Mouse (Mus musculus): ENCODE results near the gene Ceacam19. TPM values are rescaled to one million over a fixed set of nuclear protein-coding genes. Genes with fewer than 3 reads are reported as not detected.
"Not testable (repeated sequence)": the region's sequence is repeated elsewhere in the genome, so short reads cannot be mapped to it uniquely, and the experiment has no call there.

Ceacam19 gene
- total RNA-seq (2021): not detected

DNA sequence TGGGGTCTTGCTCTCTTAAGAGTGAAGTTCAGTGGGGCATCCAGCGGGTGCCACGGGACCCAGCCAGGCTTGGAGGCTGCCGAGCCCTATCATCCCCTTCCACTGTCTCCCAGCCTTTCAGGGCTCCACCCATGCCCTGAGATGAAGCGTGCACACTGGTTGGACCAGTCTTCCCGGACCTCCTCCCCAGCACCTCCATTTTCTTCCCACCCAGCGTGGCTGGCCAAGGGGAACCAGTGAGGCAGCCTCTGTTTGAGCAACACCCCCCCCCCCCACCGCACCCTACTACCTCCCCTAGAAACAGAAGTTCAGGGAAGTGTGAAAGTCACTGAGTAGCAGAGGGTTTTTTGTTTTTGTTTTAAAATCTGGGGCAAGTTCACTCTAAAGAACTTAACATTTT is at the start of gene Ceacam19:
TSS of gene Ceacam19 (minus strand) at position 117 of the 400 bp plus-strand sequence.
- intact Hi-C loops (cut with DNase I): no loop called here
- DNase-seq (ENCODE audit: low spot score): no peak

DNA sequence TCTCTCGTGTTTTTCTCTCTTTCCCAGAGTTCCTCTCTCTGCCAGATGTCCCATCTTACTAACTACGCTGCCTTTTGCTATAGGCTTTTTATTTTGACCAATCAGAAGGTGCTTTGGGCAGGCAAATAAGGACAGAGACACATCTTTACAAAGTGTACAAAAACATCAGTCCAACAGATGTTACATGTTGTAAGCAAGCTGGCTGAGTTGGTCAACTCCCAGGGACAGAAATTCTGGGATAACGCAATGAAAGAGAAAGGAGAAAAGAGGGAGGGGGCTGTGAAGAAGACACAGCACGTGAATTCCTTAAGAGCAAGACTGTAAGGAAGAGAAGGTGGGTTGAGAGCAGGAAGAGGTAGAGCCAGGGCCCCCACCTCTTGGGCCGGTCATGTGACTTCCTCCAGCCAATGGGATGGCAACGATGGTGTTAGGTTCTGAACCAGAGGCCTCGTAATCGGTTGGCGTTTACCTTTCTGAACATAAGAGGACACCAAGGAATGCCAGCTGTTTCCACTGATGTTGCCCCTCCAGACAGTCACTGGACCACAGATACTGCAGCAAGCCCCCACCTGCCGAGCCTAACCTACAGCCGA is 49.6 kb upstream of the Ceacam19 start:
- intact Hi-C loops (cut with DNase I): no loop called here
- DNase-seq (ENCODE audit: low spot score): no peak

DNA sequence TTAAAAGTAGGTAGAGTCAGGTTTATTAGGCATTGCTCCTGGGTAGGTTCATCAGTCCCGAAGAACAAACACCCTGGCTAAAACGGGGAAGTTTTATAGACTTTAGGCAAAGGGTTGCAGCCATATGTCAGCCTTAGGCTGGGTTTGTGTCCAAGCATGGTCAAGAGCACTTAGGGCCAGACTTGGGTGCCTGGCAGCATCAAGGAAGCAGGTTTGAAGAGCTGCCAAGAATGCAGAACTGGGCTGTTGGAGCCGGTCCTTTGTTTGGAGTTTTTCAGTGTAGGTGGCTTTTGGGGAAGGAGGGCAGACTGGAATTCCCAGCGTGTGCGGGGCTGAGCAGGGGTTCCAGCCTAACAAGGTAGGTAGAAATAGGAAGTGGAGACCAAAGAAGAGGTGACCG is 48.2 kb upstream of the Ceacam19 start:
- intact Hi-C loops (cut with DNase I): no loop called here
- no peak for DNase-seq (ENCODE audit: low spot score)

DNA sequence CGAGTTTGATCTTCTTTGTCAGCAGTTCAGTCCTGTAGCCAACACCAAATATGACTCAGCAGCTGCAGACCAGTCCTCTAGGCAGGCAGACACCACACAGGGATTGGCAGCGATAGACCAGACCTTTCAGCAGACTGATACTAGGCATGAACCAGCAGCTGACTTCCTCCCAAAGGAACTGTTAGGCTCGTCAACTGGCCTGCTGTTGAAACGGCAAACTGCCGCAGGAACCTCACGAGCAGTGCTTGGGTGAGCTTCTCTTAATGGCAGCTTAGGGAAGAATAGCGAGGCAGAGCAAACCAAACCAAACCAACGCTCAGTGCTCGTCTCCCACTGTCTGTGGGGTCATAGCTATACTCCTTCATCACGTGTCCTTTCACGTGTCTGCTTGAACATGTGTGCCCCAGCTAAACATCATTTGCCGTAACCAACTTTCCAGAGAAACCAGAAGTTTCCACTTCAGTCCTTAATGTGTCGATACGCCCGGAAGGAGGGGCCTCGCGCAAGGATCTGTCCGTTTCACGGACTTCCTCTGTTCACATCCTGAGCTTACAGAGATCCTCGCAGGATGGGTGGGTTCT is 47.5 kb upstream of the Ceacam19 start:
- peak; percentile 51 for DNase-seq (ENCODE audit: low spot score)
- intact Hi-C loops (cut with DNase I): no loop called here

DNA sequence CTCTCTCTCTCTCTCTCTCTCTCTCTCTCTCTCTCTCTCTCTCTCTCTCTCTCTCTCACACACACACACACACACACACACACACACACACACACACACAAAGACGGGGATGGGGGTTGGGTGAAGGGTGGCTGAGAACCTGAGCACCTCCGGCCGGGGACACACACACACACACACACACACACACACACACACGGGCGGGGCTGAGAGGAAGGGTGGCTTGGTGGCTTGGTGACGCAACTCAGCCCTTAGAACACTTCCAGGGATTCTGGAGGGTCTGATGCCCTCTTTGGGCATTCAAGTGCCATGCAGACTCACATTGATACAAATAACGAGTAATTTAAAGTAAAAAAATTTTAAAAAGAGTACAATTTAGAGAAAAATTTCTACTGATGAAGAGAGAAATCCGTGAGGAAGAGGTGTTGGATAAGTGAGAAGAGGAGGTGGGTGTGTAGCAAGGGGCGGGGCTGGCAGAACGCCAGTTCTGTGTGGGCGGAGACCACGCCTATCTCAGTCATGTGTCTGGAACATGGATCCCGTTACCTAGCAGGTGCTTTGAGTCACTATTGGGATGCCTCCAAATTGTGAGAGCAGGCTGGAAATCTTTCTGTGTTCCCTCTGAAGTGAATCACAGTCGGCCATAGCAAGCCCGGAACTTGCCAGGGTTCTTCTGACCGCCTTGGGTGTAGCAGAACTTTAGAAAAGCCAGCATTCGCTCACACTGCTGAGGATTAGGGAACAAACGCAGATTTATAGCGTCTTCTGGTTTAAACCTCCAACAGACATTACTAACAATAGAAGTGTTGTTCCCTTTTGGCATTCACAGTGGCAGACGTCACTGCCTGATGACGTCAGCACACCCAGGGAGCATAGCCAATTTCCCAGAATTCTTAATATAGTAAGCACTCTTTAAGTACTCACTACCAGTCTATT is 45.4 kb upstream of the Ceacam19 start:
- intact Hi-C loops (cut with DNase I): no loop called here
- peak; percentile 72 for DNase-seq (ENCODE audit: low spot score)

DNA sequence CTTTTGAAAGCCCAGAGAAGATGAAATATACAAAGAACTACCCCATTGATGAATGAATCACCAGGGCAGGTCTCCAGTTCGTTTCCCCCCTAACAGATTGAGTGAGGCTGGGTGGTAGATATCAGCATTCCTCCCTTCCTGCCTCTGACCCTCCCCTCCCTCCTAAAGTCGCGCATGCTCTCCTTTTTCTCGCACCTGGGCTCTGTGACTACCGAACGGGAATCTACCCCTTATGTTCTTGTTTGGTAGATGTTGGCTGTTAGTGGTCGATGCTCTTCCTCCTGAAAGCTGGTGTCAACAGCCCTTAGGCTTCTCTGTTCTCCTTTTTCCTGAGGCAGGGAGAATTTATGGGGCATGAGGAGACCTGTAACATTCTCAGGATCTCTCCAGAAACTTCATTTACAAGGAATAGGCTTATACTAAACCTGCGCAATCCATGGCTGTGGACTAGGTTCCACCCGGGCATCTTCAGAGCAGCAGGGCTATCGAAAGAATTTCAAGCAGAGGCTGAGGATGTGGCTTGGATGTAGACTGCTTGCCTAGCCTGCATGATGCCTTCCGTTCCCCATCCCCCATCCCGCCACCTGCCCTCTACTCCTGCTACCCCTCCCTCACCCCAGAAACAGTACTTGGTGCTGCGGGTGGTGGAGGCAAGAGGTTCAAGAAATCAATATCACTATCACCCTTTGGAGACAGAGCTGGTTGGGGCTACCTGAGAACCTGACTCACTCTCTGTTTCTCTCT is 44.5 kb upstream of the Ceacam19 start:
- no peak for DNase-seq (ENCODE audit: low spot score)
- intact Hi-C loops (cut with DNase I): no loop called here

DNA sequence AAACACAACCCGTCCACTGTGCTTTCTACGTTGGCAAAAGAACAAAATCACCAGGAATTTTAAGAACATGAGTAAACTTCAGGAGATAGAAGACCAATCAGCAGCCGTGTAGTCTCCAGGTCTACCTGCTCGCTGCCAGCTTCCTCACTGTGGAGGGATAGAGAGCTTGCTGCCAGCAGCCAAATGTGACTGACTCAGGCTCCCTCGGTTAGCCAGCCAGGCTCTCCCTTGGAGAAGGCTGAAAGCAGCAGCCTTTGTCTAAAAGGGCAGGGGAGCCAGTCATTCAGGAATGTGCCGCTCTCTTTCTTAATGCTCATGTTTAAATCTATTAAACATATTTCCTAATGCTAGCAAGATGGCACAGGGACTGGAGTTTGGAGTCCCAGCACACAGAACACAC is 42.7 kb upstream of the Ceacam19 start:
- DNase-seq (ENCODE audit: low spot score); intact Hi-C loops (cut with DNase I): not testable (repeated sequence)

DNA sequence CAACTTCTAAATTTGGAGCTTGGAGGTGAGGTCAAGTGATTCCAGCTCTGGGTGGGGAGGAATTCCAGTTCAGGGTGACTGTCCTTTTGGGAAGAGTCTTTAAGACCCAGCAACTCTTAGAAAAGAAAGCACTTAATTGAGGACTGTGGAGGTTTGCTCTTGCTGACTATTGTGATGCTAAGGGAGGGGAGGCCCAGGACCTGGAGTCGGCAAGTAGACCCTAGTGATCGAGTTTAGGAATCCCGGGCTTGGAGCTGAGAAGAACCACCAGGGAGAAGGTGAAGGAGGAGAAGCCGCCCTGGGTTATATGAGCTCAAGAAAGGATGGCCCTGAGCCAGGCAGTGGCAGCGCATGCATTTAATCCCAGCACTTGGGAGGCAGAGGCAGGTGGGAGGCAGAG is 40.7 kb upstream of the Ceacam19 start:
- DNase-seq (ENCODE audit: low spot score): no peak
- intact Hi-C loops (cut with DNase I): no loop called here

DNA sequence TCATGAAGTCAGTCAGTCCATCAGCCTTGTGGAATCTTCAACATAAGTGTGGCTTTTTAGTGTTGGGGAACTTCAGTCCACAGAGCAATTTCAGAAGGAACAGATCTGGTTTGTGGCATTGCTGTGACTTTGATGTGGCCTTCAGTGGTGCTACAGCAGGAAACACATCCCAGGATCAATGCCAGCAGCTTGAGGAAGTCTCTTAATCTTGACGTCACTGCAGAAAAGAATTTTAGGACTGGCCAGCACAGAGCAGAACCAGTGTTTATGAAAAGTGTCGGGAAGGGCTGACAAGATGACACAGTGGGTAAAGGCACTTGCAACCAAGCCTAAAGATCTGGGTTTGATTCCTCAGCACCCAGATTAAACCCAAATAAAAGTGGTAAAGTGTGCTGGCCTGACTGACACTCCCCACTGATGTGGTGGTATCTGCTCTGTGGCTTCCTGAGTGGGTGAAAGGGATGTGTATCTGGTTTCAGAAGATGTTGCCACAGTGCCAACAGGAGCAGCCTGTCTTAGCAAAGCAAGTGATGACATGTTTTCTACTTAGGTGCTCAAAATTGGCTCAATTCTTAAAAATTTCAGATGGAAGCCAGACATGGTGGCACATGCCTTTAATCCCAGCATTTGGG is 39.2 kb upstream of the Ceacam19 start:
- intact Hi-C loops (cut with DNase I): no loop called here
- DNase-seq (ENCODE audit: low spot score): no peak

DNA sequence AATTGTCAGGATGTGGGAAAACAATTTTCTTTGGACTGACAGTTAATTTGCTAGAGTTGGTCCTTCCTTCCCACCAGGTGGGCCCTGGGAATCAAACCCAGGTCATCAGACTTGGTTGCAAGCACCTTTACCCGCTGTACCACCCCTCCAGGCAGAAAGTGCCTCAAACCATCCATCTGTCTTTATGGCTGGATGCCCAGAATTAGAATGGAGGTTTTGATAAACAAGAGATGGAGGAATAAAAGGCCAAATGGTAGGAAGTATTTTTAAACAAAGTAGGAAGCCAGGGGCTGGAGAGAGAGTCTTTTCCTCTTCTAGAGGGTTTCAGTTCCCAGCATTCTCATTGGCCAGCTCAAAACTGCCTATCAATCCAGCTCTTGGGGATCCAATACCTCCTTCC is 37.6 kb upstream of the Ceacam19 start:
- intact Hi-C loops (cut with DNase I): no loop called here
- DNase-seq (ENCODE audit: low spot score): no peak

DNA sequence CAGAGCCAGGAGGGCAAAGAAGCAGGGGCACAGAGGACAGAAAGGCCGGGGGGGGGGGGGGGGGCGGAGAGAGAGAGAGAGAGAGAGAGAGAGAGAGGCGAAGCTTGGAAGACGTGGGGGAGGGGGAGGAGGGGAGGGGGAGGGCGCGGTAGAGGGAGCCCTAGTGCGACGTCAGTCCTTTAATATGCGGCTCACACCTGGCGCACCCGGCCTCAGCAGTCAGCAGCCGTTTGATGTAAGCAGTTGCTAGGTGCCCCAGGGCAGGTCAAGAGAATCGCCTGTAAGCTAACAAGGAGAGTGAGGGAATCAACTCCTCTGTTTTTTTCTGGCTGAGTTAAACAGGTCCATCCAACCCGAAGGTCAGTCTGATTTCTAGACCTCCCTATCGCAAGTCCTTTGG is 36.0 kb upstream of the Ceacam19 start:
- DNase-seq (ENCODE audit: low spot score): no peak

DNA sequence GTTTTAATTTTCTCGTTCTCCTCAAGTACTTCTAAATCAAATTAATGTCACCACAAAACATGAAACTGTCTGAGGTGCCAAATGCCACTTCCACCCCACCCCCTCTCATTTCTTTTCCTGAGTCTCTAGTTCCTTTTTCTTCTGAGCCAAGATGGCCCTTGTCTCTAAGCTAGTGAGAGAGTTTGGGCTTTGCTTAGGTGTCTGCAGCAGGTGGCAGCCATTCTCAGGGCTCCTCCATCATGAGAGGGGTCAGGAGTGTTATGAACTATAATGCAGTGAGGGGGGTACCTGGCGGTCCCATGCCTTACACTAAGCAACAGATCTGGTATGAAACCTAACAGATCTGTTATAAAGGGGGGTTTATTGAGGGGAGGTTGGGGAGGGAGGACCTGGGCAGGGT is 35.6 kb upstream of the Ceacam19 start:
- DNase-seq (ENCODE audit: low spot score): no peak
- intact Hi-C loops (cut with DNase I): no loop called here

More for the DNA sequence above, 36.0 kb upstream of the Ceacam19 start:
- intact Hi-C loops (cut with DNase I): no loop called here

DNA sequence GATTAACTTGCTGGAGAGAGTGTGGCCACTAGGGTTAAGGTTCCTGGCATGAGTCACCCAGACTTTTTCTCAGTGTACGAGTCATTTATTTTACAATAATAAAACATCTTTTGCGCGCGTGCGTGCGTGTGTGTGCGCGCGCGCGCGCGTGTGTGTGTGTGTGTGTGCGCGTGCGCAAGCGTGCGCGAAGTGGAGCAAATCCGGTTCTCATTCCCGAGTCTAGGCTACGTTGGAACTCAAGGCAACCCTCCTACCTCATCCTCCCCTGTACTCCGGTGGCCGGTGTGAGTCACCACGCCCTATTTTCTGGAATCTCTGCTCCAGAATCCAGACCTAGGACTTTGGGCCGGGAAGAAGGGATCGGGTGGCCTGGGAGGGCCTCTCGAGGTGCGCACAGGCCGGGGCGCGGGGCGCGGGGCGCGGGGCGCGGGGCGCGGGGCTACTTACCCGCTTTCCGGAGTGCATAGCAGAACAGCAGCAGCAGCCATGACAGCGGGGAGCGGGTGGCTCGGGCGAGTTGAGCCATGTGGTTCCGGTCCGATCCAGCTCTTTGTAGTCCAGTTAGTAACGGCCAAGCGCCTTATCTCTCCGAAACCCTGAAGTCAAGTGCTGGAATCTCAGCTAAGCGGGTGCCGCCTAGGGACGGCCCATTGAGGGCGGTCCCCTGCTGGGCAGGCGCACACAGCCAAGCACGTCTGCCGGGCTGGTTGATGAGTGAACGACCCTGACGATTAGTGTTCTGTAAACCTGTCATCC is 32.9 kb upstream of the Ceacam19 start, which contains the start of gene Pvr:
TSS of gene Pvr (minus strand) at position 655 of the 756 bp plus-strand sequence.
- intact Hi-C loops (cut with DNase I): loop anchor here (2.0 kb wide), 1 partner anchor 20 kb away; no protein-coding TSS in a partner anchor
- peak; percentile 77 for DNase-seq (ENCODE audit: low spot score)

DNA sequence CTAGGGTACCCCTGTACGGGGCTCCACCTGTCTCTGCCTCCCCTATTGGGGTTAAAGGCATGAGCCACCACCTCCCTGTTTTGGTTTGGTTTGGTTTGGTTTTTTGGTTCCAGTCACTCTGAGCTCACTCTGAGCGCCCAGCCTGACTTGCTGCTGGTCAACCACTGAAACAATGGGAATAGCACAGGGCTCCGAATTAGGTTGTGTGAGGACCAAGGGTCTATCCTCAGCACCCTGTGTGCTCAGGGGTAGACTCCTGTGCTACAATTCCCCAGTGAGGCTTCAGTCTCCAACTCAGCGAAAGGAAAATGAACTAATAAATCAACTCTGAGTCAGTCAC is 32.4 kb upstream of the Ceacam19 start:
- DNase-seq (ENCODE audit: low spot score): no peak
- intact Hi-C loops (cut with DNase I): loop anchor here (2.0 kb wide), 1 partner anchor 21 kb away; no protein-coding TSS in a partner anchor

DNA sequence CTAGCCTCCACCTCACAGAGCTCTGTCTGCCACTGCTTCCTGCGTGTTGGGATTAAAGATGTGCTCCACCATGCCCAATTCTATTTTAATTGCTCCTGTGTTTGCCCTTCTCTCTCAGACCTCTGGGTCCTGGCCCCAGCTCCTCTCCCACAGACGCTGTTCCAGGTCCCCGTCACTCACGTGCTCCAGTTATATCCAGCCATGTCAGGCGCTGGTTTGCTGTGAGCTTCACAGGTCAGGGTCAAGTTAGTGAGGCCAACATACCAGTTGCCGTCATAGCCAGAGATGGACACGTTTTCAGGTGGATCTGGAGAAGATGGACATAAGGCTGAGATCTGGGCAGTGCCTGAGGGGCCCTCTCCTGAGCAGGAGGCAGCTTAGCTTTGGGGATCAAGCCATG is 26.8 kb upstream of the Ceacam19 start:
- intact Hi-C loops (cut with DNase I): no loop called here
- no peak for DNase-seq (ENCODE audit: low spot score)

DNA sequence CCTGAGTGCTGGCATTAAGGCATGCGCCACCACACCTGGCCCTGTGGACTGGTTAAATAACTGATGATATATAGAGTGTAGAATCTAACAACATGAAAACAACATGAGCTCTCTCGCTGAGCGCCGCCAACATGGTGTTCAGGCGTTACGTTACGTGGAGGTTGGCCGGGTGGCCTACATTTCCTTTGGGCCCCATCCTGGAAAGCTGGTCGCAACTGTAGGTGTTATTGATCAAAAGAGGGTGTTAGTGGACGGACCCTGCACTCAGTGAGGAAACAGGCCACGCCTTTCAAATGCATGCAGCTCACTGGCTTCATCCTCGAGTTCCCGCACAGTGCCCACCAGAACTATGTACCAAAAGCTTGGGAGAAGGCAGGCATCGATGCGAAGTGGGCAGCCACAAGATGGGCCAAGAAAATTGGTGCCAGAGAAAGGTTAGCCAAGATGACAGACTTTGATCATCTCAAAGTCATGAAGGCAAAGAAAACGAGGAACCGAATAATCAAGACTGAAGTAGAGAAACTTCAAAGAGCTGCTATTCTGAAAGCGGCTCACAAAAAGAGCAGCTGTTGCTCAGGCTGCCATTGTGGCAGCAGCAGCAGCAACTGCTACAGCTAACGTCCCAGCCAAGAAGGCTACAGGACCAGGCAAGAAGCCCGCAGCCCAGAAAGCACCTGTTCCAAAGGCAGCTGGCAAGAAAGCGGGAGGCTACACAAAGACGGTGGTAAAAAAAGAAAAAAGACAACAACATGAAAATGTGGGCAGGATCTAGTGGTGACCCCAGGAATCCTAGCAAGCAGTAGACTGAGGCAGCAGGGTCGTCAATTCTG is 24.1 kb upstream of the Ceacam19 start:
- no peak for DNase-seq (ENCODE audit: low spot score)
- intact Hi-C loops (cut with DNase I): loop anchor here (1.0 kb wide), 1 partner anchor 7 kb away; no protein-coding TSS in a partner anchor

DNA sequence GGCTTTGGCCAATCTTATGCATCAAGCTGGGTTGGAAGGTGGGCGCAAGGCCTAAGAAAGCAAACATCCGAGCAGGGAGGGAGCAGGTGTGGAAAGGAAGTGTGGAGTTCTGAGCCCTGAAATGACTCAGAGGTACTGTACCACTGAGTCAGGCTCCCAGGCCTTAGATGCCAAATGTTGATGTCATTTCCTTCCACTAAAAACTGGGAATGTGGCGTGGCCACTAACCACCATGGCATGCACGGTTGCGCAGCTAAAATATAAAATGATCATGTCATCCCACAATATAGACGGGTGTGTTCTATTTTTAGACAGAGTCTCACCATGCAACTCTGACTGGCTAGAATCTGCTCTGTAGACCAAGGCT is 23.5 kb upstream of the Ceacam19 start:
- no peak for DNase-seq (ENCODE audit: low spot score)
- intact Hi-C loops (cut with DNase I): loop anchor here (1.0 kb wide), 1 partner anchor 8 kb away; no protein-coding TSS in a partner anchor
